ENCODE assay signal across 7 mouse cellular contexts in genomic region chr1:182408684-182409327, GRCm38 (mm10). TPM values are rescaled to one million over a fixed set of nuclear protein-coding genes. Genes with fewer than 3 reads are reported as not detected.
DNase-seq lines count a peak whose midpoint lies in the region; ATAC-seq and TF ChIP-seq lines count a peak whose summit lies in the region.

Gene Trp53bp2, plus strand, starts transcription at chr1:182409172.

- DNase-seq in adrenal gland, postnatal 25 days: peak; percentile 100
- peak; percentile 99 for DNase-seq in heart, adult 18-20 months
- DNase-seq in kidney, adult 2 months: peak; percentile 98
- DNase-seq in spleen, adult 2 months (ENCODE audit: low read depth in 1 of 2, low spot score in 2 of 2): peak; percentile 94 to 99

- no peaks in the 10 kb centered on the region for H3K9me3 ChIP-seq in embryonic facial prominence, embryonic 12.5 days
- no peaks in the 10 kb centered on the region for H3K9me3 ChIP-seq in limb, embryonic 12.5 days
- H3K9me3 ChIP-seq in midbrain, embryonic 15.5 days: no peaks in the 10 kb centered on the region

- no peaks in the 10 kb centered on the region for H3K27me3 ChIP-seq in embryonic facial prominence, embryonic 12.5 days
- H3K27me3 ChIP-seq in kidney, adult 2 months (replicated peaks; ENCODE audit: control insufficient read depth, insufficient read depth, low read length): no peaks in the 10 kb centered on the region
- H3K27me3 ChIP-seq in limb, embryonic 12.5 days: no peaks in the 10 kb centered on the region
- H3K27me3 ChIP-seq in midbrain, embryonic 15.5 days (replicated peaks): no peaks in the 10 kb centered on the region
- no peaks in the 10 kb centered on the region for H3K27me3 ChIP-seq in spleen, adult 2 months (ENCODE audit: control insufficient read depth, insufficient read depth, low read length)

- TF ChIP-seq CTCF in kidney, adult 2 months (conservative IDR thresholded peaks at IDR 0.05; ENCODE audit: insufficient read depth, insufficient read length, low read depth, low read length): 0 out of 2 replicates have a peak, but pooled peaks have one; percentile 24
- peak; percentile 19; the same call in 1 of the 2 replicates for TF ChIP-seq CTCF in spleen, adult 2 months (IDR thresholded peaks at IDR 0.05; ENCODE audit: extremely low read depth, insufficient read depth, insufficient read length, insufficient replicate concordance)

- peak within 1 kb of the TSS; percentile 91 for H3K9ac ChIP-seq in embryonic facial prominence, embryonic 12.5 days
- H3K9ac ChIP-seq in limb, embryonic 12.5 days (replicated peaks): peak within 1 kb of the TSS; percentile 97
- peak within 1 kb of the TSS; percentile 85 for H3K9ac ChIP-seq in midbrain, embryonic 15.5 days

- peak within 1 kb of the TSS; percentile 85 for H3K4me3 ChIP-seq in embryonic facial prominence, embryonic 12.5 days
- peak within 1 kb of the TSS; percentile 73 for H3K4me3 ChIP-seq in kidney, adult 2 months (ENCODE audit: insufficient read depth, low read depth, low read length)
- peak within 1 kb of the TSS; percentile 85 for H3K4me3 ChIP-seq in limb, embryonic 12.5 days (replicated peaks)
- peak within 1 kb of the TSS; percentile 89 for H3K4me3 ChIP-seq in midbrain, embryonic 15.5 days
- peak within 1 kb of the TSS; percentile 94 for H3K4me3 ChIP-seq in spleen, adult 2 months (ENCODE audit: extremely low read depth, insufficient read depth, insufficient read length)

- H3K4me1 ChIP-seq in embryonic facial prominence, embryonic 12.5 days: peaks cover 32% of the 10 kb centered on the region
- peaks cover 11% of the 10 kb centered on the region for H3K4me1 ChIP-seq in kidney, adult 2 months (ENCODE audit: control insufficient read depth, insufficient read depth, low read length)
- peaks cover 28% of the 10 kb centered on the region for H3K4me1 ChIP-seq in limb, embryonic 12.5 days (replicated peaks)
- H3K4me1 ChIP-seq in midbrain, embryonic 15.5 days: peaks cover 27% of the 10 kb centered on the region
- H3K4me1 ChIP-seq in spleen, adult 2 months (ENCODE audit: control insufficient read depth, insufficient read depth, insufficient read length): peaks cover 11% of the 10 kb centered on the region

- peak; percentile 86 for ATAC-seq in embryonic facial prominence, embryonic 12.5 days (ENCODE audit: insufficient number of reproducible peaks, insufficient read depth, low FRiP score, low TSS enrichment)
- peak; percentile 97 for ATAC-seq in limb, embryonic 12.5 days (ENCODE audit: insufficient number of reproducible peaks, insufficient read depth, low FRiP score, low TSS enrichment, low read depth)
- ATAC-seq in midbrain, embryonic 15.5 days (replicated peaks): peak; percentile 96

- no peaks in the 10 kb centered on the region for H3K36me3 ChIP-seq in embryonic facial prominence, embryonic 12.5 days
- no peaks in the 10 kb centered on the region for H3K36me3 ChIP-seq in kidney, adult 2 months (ENCODE audit: control insufficient read depth, insufficient read depth, low read length)
- no peaks in the 10 kb centered on the region for H3K36me3 ChIP-seq in limb, embryonic 12.5 days
- no peaks in the 10 kb centered on the region for H3K36me3 ChIP-seq in midbrain, embryonic 15.5 days (replicated peaks)
- no peaks in the 10 kb centered on the region for H3K36me3 ChIP-seq in spleen, adult 2 months (ENCODE audit: control insufficient read depth, insufficient read depth, low read length)

- TF ChIP-seq POLR2A in kidney, adult 2 months (IDR thresholded peaks at IDR 0.05; ENCODE audit: low read depth, low read length): peak; percentile 74
- peak; percentile 31; the same call in 1 of the 2 replicates for TF ChIP-seq POLR2A in spleen, adult 2 months (IDR thresholded peaks at IDR 0.05; ENCODE audit: low read depth, low read length)

- peak within 1 kb of the TSS; percentile 95 for H3K27ac ChIP-seq in embryonic facial prominence, embryonic 12.5 days
- H3K27ac ChIP-seq in kidney, adult 2 months (ENCODE audit: insufficient read depth, low read depth, low read length): peak within 1 kb of the TSS; percentile 72
- peak within 1 kb of the TSS; percentile 95 for H3K27ac ChIP-seq in limb, embryonic 12.5 days
- peak within 1 kb of the TSS; percentile 96 for H3K27ac ChIP-seq in midbrain, embryonic 15.5 days
- peak within 1 kb of the TSS; percentile 86 for H3K27ac ChIP-seq in spleen, adult 2 months (ENCODE audit: insufficient read depth, low read length)

- peak within 1 kb of the TSS; percentile 62 for H3K4me2 ChIP-seq in embryonic facial prominence, embryonic 12.5 days (replicated peaks)
- H3K4me2 ChIP-seq in limb, embryonic 12.5 days: peak within 1 kb of the TSS; percentile 65
- peak within 1 kb of the TSS; percentile 64 for H3K4me2 ChIP-seq in midbrain, embryonic 15.5 days

- under 1% methylated on average over 70 of the region's 71 CpGs for WGBS in embryonic facial prominence, embryonic 12.5 days
- 1% methylated on average over 71 of the region's 71 CpGs for WGBS in kidney, adult 2 months
- under 1% methylated on average over 71 of the region's 71 CpGs for WGBS in limb, embryonic 12.5 days
- under 1% methylated on average over 62 of the region's 71 CpGs for WGBS in midbrain, embryonic 15.5 days
- WGBS in spleen, adult 2 months: 1% methylated on average over 64 of the region's 71 CpGs

RNA-seq across cellular contexts. Expression of gene Trp53bp2, which starts in this region (rescaled TPM):
- total RNA-seq in adrenal gland, postnatal 25 days (2021): 21.7 and 25.2 TPM in 2 replicates
- 29.9 and 32.9 TPM in 2 replicates for polyA plus RNA-seq in embryonic facial prominence, embryonic 12.5 days (2016; fragmentation: Nextera tagmentation; extraction: Ambion mirVana)
- total RNA-seq in heart, adult 18-20 months (2021): 1 to 10 TPM; 8.9 to 9.1 TPM
- 25.0 and 29.7 TPM in 2 replicates for polyA plus RNA-seq in kidney, adult 2 months (2012; rRNA removed)
- 29.7 and 34.7 TPM in 2 replicates for polyA plus RNA-seq in limb, embryonic 12.5 days (2016; fragmentation: Nextera tagmentation; extraction: Ambion mirVana)
- polyA plus RNA-seq in midbrain, embryonic 15.5 days (2015; fragmentation: Nextera tagmentation; extraction: Ambion mirVana): 19.5 and 19.9 TPM in 2 replicates
- polyA plus RNA-seq in spleen, adult 2 months (2012; rRNA removed): 8.9 and 11.2 TPM in 2 replicates

Comparison
In these comparisons a context has a peak if more than half of its experiments do, and no peak if none do; other contexts are left out.
1. Peak in every context shown above with its lines: DNase-seq, ATAC-seq, H3K4me3 ChIP-seq and H3K27ac ChIP-seq.